Mouse (Mus musculus) MEL (cell line): ENCODE results near the gene Dpysl4. TPM values are rescaled to one million over a fixed set of nuclear protein-coding genes. Genes with fewer than 3 reads are reported as not detected.

Source experiments
- DNase-seq: peaks from one replicate; pipeline ENCODE4 v3.0.0; 2011; ENCODE audit warnings: low read depth, low spot score
- H3K27ac ChIP-seq: 2 replicates; pipeline ENCODE4 v1.5.1; 2012; ENCODE audit warnings: low read depth, mild to moderate bottlenecking, control low read depth, low read length, moderate library complexity; ENCODE audit not compliant: control insufficient read depth
- H3K27me3 ChIP-seq, 2 experiments: fragments of 150-350 bp in 1 of 2; sonication (generic) in 1 of 2; 2 replicates each; pipeline ENCODE4 v1.6.1; 2012; ENCODE audit warnings: low read length in 2 of 2, mild to moderate bottlenecking in 2 of 2, improper control_type of control experiment in 1 of 2, moderate library complexity in 1 of 2; ENCODE audit not compliant: insufficient read depth in 2 of 2, control insufficient read depth in 1 of 2
- H3K36me3 ChIP-seq, 2 experiments: 2 replicates each; pipeline ENCODE4 v1.6.1; 2012 to 2014; ENCODE audit warnings: low read length in 2 of 2, improper control_type of control experiment in 1 of 2, inconsistent platforms in 1 of 2, mild to moderate bottlenecking in 1 of 2; ENCODE audit not compliant: insufficient read depth in 2 of 2, control insufficient read depth in 1 of 2
- H3K4me1 ChIP-seq, 2 experiments: fragments of 150-350 bp in 1 of 2; sonication (generic) in 1 of 2; 2 replicates each; pipeline ENCODE4 v1.6.1; 2012; ENCODE audit warnings: low read length in 2 of 2, improper control_type of control experiment in 1 of 2, mild to moderate bottlenecking in 1 of 2; ENCODE audit not compliant: insufficient read depth in 2 of 2, control insufficient read depth in 1 of 2
- H3K4me3 ChIP-seq, 2 experiments: fragments of 150-350 bp in 1 of 2; sonication (generic) in 1 of 2; 2 replicates each; pipeline ENCODE4 v1.5.1; 2012; ENCODE audit warnings: low read depth in 2 of 2, low read length in 2 of 2, mild to moderate bottlenecking in 2 of 2, moderate library complexity in 2 of 2, control low read depth in 1 of 2, improper control_type of control experiment in 1 of 2; ENCODE audit not compliant: control insufficient read depth in 1 of 2, insufficient read depth in 1 of 2
- H3K79me2 ChIP-seq: 2 replicates; pipeline ENCODE4 v1.6.1; 2012; ENCODE audit warnings: mild to moderate bottlenecking, low read length, moderate library complexity; ENCODE audit not compliant: control insufficient read depth, poor library complexity, insufficient read depth
- H3K9ac ChIP-seq: 2 replicates; pipeline ENCODE4 v1.6.1; 2012; ENCODE audit warnings: low read depth, mild to moderate bottlenecking, control low read depth, low read length, moderate library complexity; ENCODE audit not compliant: control insufficient read depth, poor library complexity, severe bottlenecking
- H3K9me3 ChIP-seq: fragments of 150-350 bp; sonication (generic); replicated peaks from 2 replicates; pipeline ENCODE4 v1.6.1; 2012; ENCODE audit warnings: mild to moderate bottlenecking, low read length, improper control_type of control experiment, moderate library complexity; ENCODE audit not compliant: insufficient read depth
- BHLHE40 ChIP-seq: IDR thresholded peaks from 2 replicates; pipeline ENCODE4 v1.6.1; 2012; ENCODE audit warnings: low read depth, mild to moderate bottlenecking, inconsistent platforms, low read length, improper control_type of control experiment, borderline replicate concordance
- CTCF ChIP-seq, 3 experiments: IDR thresholded peaks in 2 of 3; conservative IDR thresholded peaks in 1 of 3; 2 replicates each; pipeline ENCODE4 v1.5.1; 2011 to 2012; ENCODE audit warnings: low read length in 3 of 3, low read depth in 2 of 3, mild to moderate bottlenecking in 2 of 3, improper control_type of control experiment in 1 of 3, inconsistent platforms in 1 of 3, mixed read lengths in 1 of 3, moderate library complexity in 1 of 3; ENCODE audit not compliant: control insufficient read depth in 1 of 3, insufficient read depth in 1 of 3, poor library complexity in 1 of 3, severe bottlenecking in 1 of 3
- E2F4 ChIP-seq: IDR thresholded peaks from 2 replicates; pipeline ENCODE4 v1.6.1; 2011; ENCODE audit warnings: low read depth, low read length, improper control_type of control experiment, borderline replicate concordance
- ELF1 ChIP-seq: IDR thresholded peaks from 2 replicates; pipeline ENCODE4 v1.6.1; 2014; ENCODE audit warnings: low read depth, mild to moderate bottlenecking, inconsistent platforms, low read length, improper control_type of control experiment, moderate library complexity
- EP300 ChIP-seq, 2 experiments: IDR thresholded peaks; 2 replicates each; pipeline ENCODE4 v1.6.1; 2011; ENCODE audit warnings: improper control_type of control experiment in 2 of 2, low read length in 2 of 2, low read depth in 1 of 2, mild to moderate bottlenecking in 1 of 2
- ETS1 ChIP-seq: IDR thresholded peaks from 2 replicates; pipeline ENCODE4 v1.6.1; 2012; ENCODE audit warnings: low read depth, mild to moderate bottlenecking, inconsistent platforms, low read length, improper control_type of control experiment, moderate library complexity
- GATA1 ChIP-seq: IDR thresholded peaks from 2 replicates; pipeline ENCODE4 v1.6.1; 2011; ENCODE audit warnings: low read depth, low read length, improper control_type of control experiment
- MAFK ChIP-seq: IDR thresholded peaks from 2 replicates; pipeline ENCODE4 v1.6.1; 2011; ENCODE audit warnings: low read depth, mild to moderate bottlenecking, low read length, improper control_type of control experiment, borderline replicate concordance
- MEF2A ChIP-seq: IDR thresholded peaks from 2 replicates; pipeline ENCODE4 v1.6.1; 2014; ENCODE audit warnings: low read depth, mild to moderate bottlenecking, inconsistent platforms, low read length, improper control_type of control experiment; ENCODE audit not compliant: poor library complexity, insufficient replicate concordance, severe bottlenecking; ENCODE audit errors: extremely low read depth
- MXI1 ChIP-seq: IDR thresholded peaks from 2 replicates; pipeline ENCODE4 v1.6.1; 2011; ENCODE audit warnings: mild to moderate bottlenecking, low read depth, low read length, improper control_type of control experiment
- MYB ChIP-seq: IDR thresholded peaks from 2 replicates; pipeline ENCODE4 v1.6.1; 2011; ENCODE audit warnings: mild to moderate bottlenecking, low read depth, low read length, improper control_type of control experiment
- MYC ChIP-seq: IDR thresholded peaks from 2 replicates; pipeline ENCODE4 v1.6.1; 2011; ENCODE audit warnings: low read depth, mild to moderate bottlenecking, low read length, improper control_type of control experiment, moderate library complexity
- NELFE ChIP-seq: IDR thresholded peaks from 2 replicates; pipeline ENCODE4 v1.6.1; 2011; ENCODE audit warnings: low read depth, low read length, improper control_type of control experiment
- POLR2A ChIP-seq, 2 experiments: IDR thresholded peaks; 2 replicates each; pipeline ENCODE4 v1.6.1; 2011 to 2012; ENCODE audit warnings: low read length in 2 of 2, mild to moderate bottlenecking in 2 of 2, control low read depth in 1 of 2, improper control_type of control experiment in 1 of 2, low read depth in 1 of 2, moderate library complexity in 1 of 2; ENCODE audit not compliant: control insufficient read depth in 1 of 2, insufficient read depth in 1 of 2, poor library complexity in 1 of 2
- RCOR1 ChIP-seq: IDR thresholded peaks from 2 replicates; pipeline ENCODE4 v1.6.1; 2012; ENCODE audit warnings: low read depth, mild to moderate bottlenecking, inconsistent platforms, low read length, improper control_type of control experiment
- SIN3A ChIP-seq: IDR thresholded peaks from 2 replicates; pipeline ENCODE4 v1.6.1; 2012; ENCODE audit warnings: low read length, improper control_type of control experiment, inconsistent platforms
- SMC3 ChIP-seq: IDR thresholded peaks from 2 replicates; pipeline ENCODE4 v1.6.1; 2011; ENCODE audit warnings: low read depth, low read length, improper control_type of control experiment
- TBP ChIP-seq: IDR thresholded peaks from 2 replicates; pipeline ENCODE4 v1.8.0; 2011; ENCODE audit warnings: low read depth, low read length, improper control_type of control experiment
- UBTF ChIP-seq: IDR thresholded peaks from 2 replicates; pipeline ENCODE4 v1.6.1; 2012; ENCODE audit warnings: low read depth, mild to moderate bottlenecking, inconsistent platforms, low read length, improper control_type of control experiment, moderate library complexity, borderline replicate concordance; ENCODE audit not compliant: insufficient read depth
- USF1 ChIP-seq: IDR thresholded peaks from 2 replicates; pipeline ENCODE4 v1.6.1; 2014; ENCODE audit warnings: low read depth, mild to moderate bottlenecking, inconsistent platforms, low read length, improper control_type of control experiment, moderate library complexity
- USF2 ChIP-seq, 2 experiments: IDR thresholded peaks; 2 replicates each; pipeline ENCODE4 v1.6.1; 2011 to 2012; ENCODE audit warnings: improper control_type of control experiment in 2 of 2, low read length in 2 of 2, borderline replicate concordance in 1 of 2, inconsistent platforms in 1 of 2, low read depth in 1 of 2, mild to moderate bottlenecking in 1 of 2; ENCODE audit not compliant: insufficient read depth in 1 of 2
- ZKSCAN1 ChIP-seq: IDR thresholded peaks from 2 replicates; pipeline ENCODE4 v1.6.1; 2012; ENCODE audit warnings: low read depth, mild to moderate bottlenecking, inconsistent platforms, low read length, improper control_type of control experiment, moderate library complexity
- ZMIZ1 ChIP-seq: IDR thresholded peaks from 2 replicates; pipeline ENCODE4 v1.6.1; 2012; ENCODE audit warnings: low read depth, mild to moderate bottlenecking, inconsistent platforms, low read length, improper control_type of control experiment, moderate library complexity
- polyA plus RNA-seq, 2 experiments: library from polyadenylated mRNA; stranded (reverse) in 1 of 2; unstranded in 1 of 2; fragments of >175 nt in 1 of 2; fragments of >200 nt in 1 of 2; gene quantifications; 2 replicates each; pipeline versions ENCODE4 v1.2.1 to v1.2.4; 2012; ENCODE audit warnings: low replicate concordance in 2 of 2, low read depth in 1 of 2; ENCODE audit not compliant: insufficient read length in 2 of 2, insufficient read depth in 1 of 2, missing spikeins in 1 of 2
- total RNA-seq: library from RNA; depleted of rRNA; stranded (reverse); fragments of 300-350 nt; gene quantifications from 2 replicates; pipeline ENCODE4 v1.2.3, GENCODE M21; 2012

The Dpysl4 gene
- total and polyA plus RNA-seq, 3 experiments = not detected

DNA sequence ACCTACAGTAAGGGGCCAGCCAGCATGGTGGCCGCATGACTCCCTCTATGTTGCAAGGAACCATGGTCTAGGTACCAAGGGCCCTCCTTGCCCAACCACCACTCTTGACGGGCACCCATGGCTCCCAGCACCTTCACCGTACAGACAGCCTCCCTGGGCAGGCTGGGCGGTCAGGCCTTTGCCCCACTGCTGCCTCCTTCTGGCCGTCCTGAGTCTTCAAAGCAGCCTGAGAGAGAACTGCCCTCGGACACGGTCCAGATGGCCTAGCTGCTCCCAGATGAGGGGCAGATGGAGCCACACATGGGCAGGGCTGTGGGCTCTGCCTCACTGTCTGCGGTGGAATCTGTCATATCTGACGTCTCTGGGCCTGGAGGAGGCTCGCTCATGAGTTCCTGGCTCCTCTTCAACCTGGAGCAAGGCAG, 18.2 kb downstream of the Dpysl4 start (continued):
- no peak for TF ChIP-seq E2F4

DNA sequence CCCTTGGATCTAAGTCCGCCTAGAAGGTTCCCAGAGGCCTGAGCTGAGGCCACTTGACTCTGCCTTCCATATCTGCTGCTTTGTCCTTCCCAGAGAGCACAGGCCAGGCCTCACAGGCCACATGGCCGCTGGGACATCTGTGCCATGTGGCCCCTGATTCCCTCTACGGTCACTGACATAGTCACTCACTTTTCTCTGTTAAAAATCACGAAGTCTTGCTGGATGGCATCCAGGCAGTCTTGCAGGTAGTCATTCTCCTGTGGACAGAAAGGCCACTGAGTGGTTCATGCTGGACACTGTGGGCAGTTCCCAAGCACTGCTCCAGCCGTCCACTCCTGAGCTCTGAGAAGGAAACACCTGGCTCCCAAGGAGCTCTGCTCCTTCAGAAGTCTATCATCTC, 19.3 kb downstream of the Dpysl4 start:
- no peak for DNase-seq
- H3K27ac ChIP-seq = no peak overlapping the region
- H3K36me3 ChIP-seq = no peaks in the 10 kb centered on the region
- H3K9me3 ChIP-seq = no peaks in the 10 kb centered on the region
- no peaks in the 10 kb centered on the region for H3K27me3 ChIP-seq
- H3K79me2 ChIP-seq = no peaks in the 10 kb centered on the region
- H3K9ac ChIP-seq = no peak overlapping the region
- H3K4me3 ChIP-seq = no peak overlapping the region
- H3K4me1 ChIP-seq = no peaks in the 10 kb centered on the region
- no peak for TF ChIP-seq MEF2A
- no peak for TF ChIP-seq MXI1
- no peak for TF ChIP-seq MAFK
- TF ChIP-seq RCOR1 = no peak
- TF ChIP-seq SMC3 = no peak

GRCm38 (mm10) chr7:139105705-139106104, 19.9 kb downstream of the Dpysl4 start:
- no peak overlapping the region for H3K4me3 ChIP-seq
- DNase-seq = no peak
- H3K9me3 ChIP-seq = no peaks in the 10 kb centered on the region
- no peaks in the 10 kb centered on the region for H3K27me3 ChIP-seq
- TF ChIP-seq CTCF (IDR thresholded peaks at IDR 0.05 in 2 of 3, conservative IDR thresholded peaks at IDR 0.05 in 1 of 3; ENCODE audit: control insufficient read depth in 1 of 3, insufficient read depth in 1 of 3, low read depth in 2 of 3, low read length in 3 of 3, poor library complexity in 1 of 3, severe bottlenecking in 1 of 3) (no peak), USF1 (no peak), UBTF (no peak), MYC (no peak), NELFE (no peak), POLR2A (IDR thresholded peaks at IDR 0.05; ENCODE audit: control insufficient read depth in 1 of 2, insufficient read depth in 1 of 2, low read depth in 1 of 2, low read length in 2 of 2, poor library complexity in 1 of 2) (no peak), GATA1 (no peak), TBP (no peak), BHLHE40 (no peak), MYB (no peak), ETS1 (no peak), EP300 (IDR thresholded peaks at IDR 0.05; ENCODE audit: low read depth in 1 of 2, low read length in 2 of 2) (no peak), RCOR1 (no peak), ELF1 (no peak), USF2 (IDR thresholded peaks at IDR 0.05; ENCODE audit: borderline replicate concordance in 1 of 2, insufficient read depth in 1 of 2, low read depth in 1 of 2, low read length in 2 of 2) (no peak), ZMIZ1 (no peak), ZKSCAN1 (no peak), SIN3A (no peak)
- TF ChIP-seq, all 39 proteins: peak for 0
- no peaks in the 10 kb centered on the region for H3K4me1 ChIP-seq
- H3K9ac ChIP-seq = no peak overlapping the region
- no peaks in the 10 kb centered on the region for H3K79me2 ChIP-seq
- H3K27ac ChIP-seq = no peak overlapping the region
- H3K36me3 ChIP-seq = no peaks in the 10 kb centered on the region
